Mouse (Mus musculus) midbrain, embryonic 12.5 days (tissue): ENCODE results near the gene Neurod1. TPM values are rescaled to one million over a fixed set of nuclear protein-coding genes. Genes with fewer than 3 reads are reported as not detected.

Source experiments
- polyA plus RNA-seq: library from polyadenylated mRNA; unstranded; fragments of >200 nt; fragmentation: Nextera tagmentation; extraction: Ambion mirVana; gene quantifications from 2 replicates; pipeline ENCODE4 v1.2.1, GENCODE M21; 2016

The Neurod1 gene
- polyA plus RNA-seq, 1 experiment from 2014 or later = 44.4 TPM

Other genes starting within 250 kb of the Neurod1 start
- gene Itga4, start 201.3 kb downstream of the Neurod1 start, polyA plus RNA-seq = 6.5 TPM in 2 replicates
- 2.6 and 4.2 TPM in 2 replicates for gene Cerkl, start within 50 bp of the Neurod1 start, polyA plus RNA-seq
- gene Itprid2, start 178.6 kb upstream of the Neurod1 start, polyA plus RNA-seq = 4.8 and 5.2 TPM in 2 replicates